Mouse (Mus musculus) lung, adult 2 months (tissue): ENCODE measurements around the gene Aes.

Source experiments
- CTCF ChIP-seq: fragments of 200-500 bp; IDR thresholded peaks from 2 replicates; pipeline ENCODE4 v1.5.1; 2011; ENCODE audit warnings: mild to moderate bottlenecking, low read length, control low read depth; ENCODE audit not compliant: insufficient read depth
- POLR2A ChIP-seq: fragments of 200-500 bp; IDR thresholded peaks from 2 replicates; pipeline ENCODE4 v1.6.1; 2011; ENCODE audit warnings: low read depth, mild to moderate bottlenecking, control low read depth, low read length, borderline replicate concordance; ENCODE audit errors: extremely low read depth

DNA sequence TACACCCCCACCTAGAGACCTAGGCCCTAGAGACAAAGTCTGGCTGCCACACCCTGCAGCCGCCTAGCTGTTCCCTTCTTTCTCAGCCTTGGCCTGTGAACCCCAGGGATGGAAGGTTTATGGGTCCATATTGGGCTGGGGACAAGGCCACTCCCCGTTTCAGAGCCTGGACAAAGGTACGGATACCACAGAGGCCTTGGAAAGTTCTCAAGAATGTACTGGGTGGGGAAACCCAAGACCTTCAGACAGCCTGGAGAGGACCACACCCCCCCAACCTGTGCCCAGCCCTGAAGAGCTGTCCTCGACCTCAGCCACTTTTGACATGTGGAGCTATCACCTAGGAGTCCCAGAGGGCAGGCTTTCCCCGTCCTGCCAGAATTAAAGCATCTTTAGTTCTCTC, 10.3 kb upstream of the Aes start:
- TF ChIP-seq POLR2A (no peak), CTCF (no peak)
